Comparison of ENCODE assay signal across 29 mouse cellular contexts in the genomic region with DNA sequence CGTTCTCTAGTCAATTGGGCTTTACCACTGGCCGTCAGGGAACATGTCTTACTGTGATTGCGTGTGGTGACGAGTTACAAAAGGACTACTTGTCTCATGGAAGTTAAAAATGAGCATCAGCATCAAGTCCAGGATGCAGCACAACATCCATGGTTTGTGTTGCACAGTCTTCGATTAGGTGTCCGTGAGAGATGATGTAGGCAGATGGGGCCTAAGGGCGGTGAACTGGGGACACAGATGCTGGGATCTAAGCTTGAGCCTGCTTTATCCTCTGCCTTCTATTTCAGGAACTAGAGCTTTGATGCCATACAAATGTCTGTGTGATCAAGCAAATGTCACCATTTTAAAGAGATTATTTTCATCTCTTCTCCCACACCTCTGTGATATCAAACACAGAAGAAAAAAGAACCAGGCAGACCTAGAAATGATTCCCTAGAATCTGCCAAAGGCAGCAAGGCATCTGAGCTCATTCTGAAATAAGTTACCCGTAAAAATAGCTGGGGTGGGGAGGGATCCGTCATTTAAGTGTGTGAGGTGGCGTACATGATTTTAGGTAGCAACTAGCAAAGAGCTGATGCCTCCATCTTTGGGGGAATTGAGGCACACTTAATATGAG. TPM values are rescaled to one million over a fixed set of nuclear protein-coding genes. Genes with fewer than 3 reads are reported as not detected.
A peak's percentile ranks its signal among the peaks of the same experiment; 100 is the strongest.
DNase-seq lines count a peak whose midpoint lies in the region; ATAC-seq and TF ChIP-seq lines count a peak whose summit lies in the region.
"Had no signal": no experiment of that assay in that cellular context is flagged by ENCODE, and none has a peak within 500 bp of the region (broad histone marks: within the 10 kb centered on the region; RNA-seq: fewer than 3 reads in every experiment).

No protein-coding gene starts in this region.

- intact Hi-C loops in left cerebral cortex, adult 2 months (cut with DNase I) = loop anchor here (2.0 to 5.0 kb wide), 2 partner anchors 54 to 175 kb away; no protein-coding TSS in a partner anchor
- intact Hi-C loops in left cerebral cortex, postnatal 4 days (cut with DNase I) = loop anchor here (10.0 kb wide), 1 partner anchor 52 kb away; no protein-coding TSS in a partner anchor

- DNase-seq in frontal cortex, postnatal 10 days (ENCODE audit: low spot score in 2 of 2) = no peak
- no peak for DNase-seq in left cerebral cortex, adult 2 months (ENCODE audit: extremely low spot score in 1 of 2, low spot score in 2 of 2)
- DNase-seq in left cerebral cortex, postnatal 4 days = no peak
- peak; percentile 47 to 57 for DNase-seq in right cerebral cortex, postnatal 10 days (ENCODE audit: low spot score in 2 of 2)
- DNase-seq in right cerebral cortex, postnatal 14 days = no peak
- DNase-seq in telencephalon, adult 2 months (ENCODE audit: low read depth, low spot score) = peak; percentile 67
- DNase-seq in kidney, adult 18-20 months = no peak
- DNase-seq: adrenal gland, adult 8-10 months; adrenal gland, postnatal 36 days; cerebellum, adult 11 months; cerebellum, adult 2 months; cerebellum, adult 9-11 months; cerebellum, postnatal 25 days; embryo, embryonic 11 days; gastrocnemius, postnatal 25 days; heart, adult 2 months had no signal

- ATAC-seq in frontal cortex, adult (ENCODE audit: low TSS enrichment) = peak; percentile 53
- ATAC-seq: activated CD4-positive, CD25-positive, alpha-beta regulatory T cell, adult 4 months; forebrain, embryonic 13.5 days; forebrain, embryonic 16.5 days had no signal

- H3K4me3 ChIP-seq in left cerebral cortex, adult 2 months = no peak overlapping the region
- H3K4me3 ChIP-seq: embryonic facial prominence, embryonic 10.5 days; embryonic facial prominence, embryonic 13.5 days; forebrain, embryonic 10.5 days; forebrain, embryonic 13.5 days; heart, adult 2 months; hindbrain, embryonic 12.5 days; hindbrain, embryonic 15.5 days had no signal

- no peak for TF ChIP-seq CTCF in left cerebral cortex, adult 2 months (IDR thresholded peaks at IDR 0.05)

- peak overlapping the region; percentile 45; the same call in 1 of the 2 replicates for H3K27ac ChIP-seq in left cerebral cortex, adult 2 months
- H3K27ac ChIP-seq: embryonic facial prominence, embryonic 10.5 days; embryonic facial prominence, embryonic 13.5 days; forebrain, embryonic 10.5 days; forebrain, embryonic 13.5 days; heart, adult 2 months; hindbrain, embryonic 12.5 days; hindbrain, embryonic 15.5 days had no signal

RNA-seq across cellular contexts. Expression of a gene that starts 28.4 kb away (rescaled TPM):
- not detected for total RNA-seq in left cerebral cortex, adult 2 months (2021)
- total RNA-seq in left cerebral cortex, postnatal 4 days (2021) = not detected
- total RNA-seq: adrenal gland, adult 8-10 months; adrenal gland, postnatal 36 days; common myeloid progenitor, adult 5-6 weeks; gastrocnemius, adult 8-10 months; gastrocnemius, postnatal 25 days; heart, adult 2 months; heart, postnatal 25 days; hematopoietic stem cell, adult 5-6 weeks had no signal

Comparison
In these comparisons a context has a peak if more than half of its experiments do, and no peak if none do; other contexts are left out.
1. DNase-seq: peak in right cerebral cortex, postnatal 10 days (2 of 2) and telencephalon, adult 2 months (single experiment); none in frontal cortex, postnatal 10 days (0 of 2), left cerebral cortex, adult 2 months (0 of 2), left cerebral cortex, postnatal 4 days (single experiment), right cerebral cortex, postnatal 14 days (single experiment) and kidney, adult 18-20 months (single experiment).